Mouse (Mus musculus) MEL (cell line): ENCODE measurements around the gene Dclk1. TPM values are rescaled to one million over a fixed set of nuclear protein-coding genes. Genes with fewer than 3 reads are reported as not detected.

Source experiments
- DNase-seq: peaks from one replicate; pipeline ENCODE4 v3.0.0; 2011; ENCODE audit warnings: low read depth, low spot score
- H3K27ac ChIP-seq: 2 replicates; pipeline ENCODE4 v1.5.1; 2012; ENCODE audit warnings: low read depth, mild to moderate bottlenecking, control low read depth, low read length, moderate library complexity; ENCODE audit not compliant: control insufficient read depth
- H3K27me3 ChIP-seq, 2 experiments: fragments of 150-350 bp in 1 of 2; sonication (generic) in 1 of 2; 2 replicates each; pipeline ENCODE4 v1.6.1; 2012; ENCODE audit warnings: low read length in 2 of 2, mild to moderate bottlenecking in 2 of 2, improper control_type of control experiment in 1 of 2, moderate library complexity in 1 of 2; ENCODE audit not compliant: insufficient read depth in 2 of 2, control insufficient read depth in 1 of 2
- H3K36me3 ChIP-seq, 2 experiments: 2 replicates each; pipeline ENCODE4 v1.6.1; 2012 to 2014; ENCODE audit warnings: low read length in 2 of 2, improper control_type of control experiment in 1 of 2, inconsistent platforms in 1 of 2, mild to moderate bottlenecking in 1 of 2; ENCODE audit not compliant: insufficient read depth in 2 of 2, control insufficient read depth in 1 of 2
- H3K4me1 ChIP-seq, 2 experiments: fragments of 150-350 bp in 1 of 2; sonication (generic) in 1 of 2; 2 replicates each; pipeline ENCODE4 v1.6.1; 2012; ENCODE audit warnings: low read length in 2 of 2, improper control_type of control experiment in 1 of 2, mild to moderate bottlenecking in 1 of 2; ENCODE audit not compliant: insufficient read depth in 2 of 2, control insufficient read depth in 1 of 2
- H3K4me3 ChIP-seq, 2 experiments: fragments of 150-350 bp in 1 of 2; sonication (generic) in 1 of 2; 2 replicates each; pipeline ENCODE4 v1.5.1; 2012; ENCODE audit warnings: low read depth in 2 of 2, low read length in 2 of 2, mild to moderate bottlenecking in 2 of 2, moderate library complexity in 2 of 2, control low read depth in 1 of 2, improper control_type of control experiment in 1 of 2; ENCODE audit not compliant: control insufficient read depth in 1 of 2, insufficient read depth in 1 of 2
- H3K79me2 ChIP-seq: 2 replicates; pipeline ENCODE4 v1.6.1; 2012; ENCODE audit warnings: mild to moderate bottlenecking, low read length, moderate library complexity; ENCODE audit not compliant: control insufficient read depth, poor library complexity, insufficient read depth
- H3K9ac ChIP-seq: 2 replicates; pipeline ENCODE4 v1.6.1; 2012; ENCODE audit warnings: low read depth, mild to moderate bottlenecking, control low read depth, low read length, moderate library complexity; ENCODE audit not compliant: control insufficient read depth, poor library complexity, severe bottlenecking
- H3K9me3 ChIP-seq: fragments of 150-350 bp; sonication (generic); replicated peaks from 2 replicates; pipeline ENCODE4 v1.6.1; 2012; ENCODE audit warnings: mild to moderate bottlenecking, low read length, improper control_type of control experiment, moderate library complexity; ENCODE audit not compliant: insufficient read depth
- EP300 ChIP-seq, 2 experiments: IDR thresholded peaks; 2 replicates each; pipeline ENCODE4 v1.6.1; 2011; ENCODE audit warnings: improper control_type of control experiment in 2 of 2, low read length in 2 of 2, low read depth in 1 of 2, mild to moderate bottlenecking in 1 of 2
- GABPA ChIP-seq: IDR thresholded peaks from 2 replicates; pipeline ENCODE4 v1.6.1; 2012; ENCODE audit warnings: low read depth, mild to moderate bottlenecking, inconsistent platforms, low read length, improper control_type of control experiment, moderate library complexity
- GATA1 ChIP-seq: IDR thresholded peaks from 2 replicates; pipeline ENCODE4 v1.6.1; 2011; ENCODE audit warnings: low read depth, low read length, improper control_type of control experiment
- HCFC1 ChIP-seq: IDR thresholded peaks from 2 replicates; pipeline ENCODE4 v1.6.1; 2012; ENCODE audit warnings: low read depth, mild to moderate bottlenecking, inconsistent platforms, low read length, improper control_type of control experiment, moderate library complexity
- JUND ChIP-seq: IDR thresholded peaks from 2 replicates; pipeline ENCODE4 v1.6.1; 2011; ENCODE audit warnings: low read depth, mild to moderate bottlenecking, improper control_type of control experiment, low read length
- MAFK ChIP-seq: IDR thresholded peaks from 2 replicates; pipeline ENCODE4 v1.6.1; 2011; ENCODE audit warnings: low read depth, mild to moderate bottlenecking, low read length, improper control_type of control experiment, borderline replicate concordance
- MEF2A ChIP-seq: IDR thresholded peaks from 2 replicates; pipeline ENCODE4 v1.6.1; 2014; ENCODE audit warnings: low read depth, mild to moderate bottlenecking, inconsistent platforms, low read length, improper control_type of control experiment; ENCODE audit not compliant: poor library complexity, insufficient replicate concordance, severe bottlenecking; ENCODE audit errors: extremely low read depth
- MYB ChIP-seq: IDR thresholded peaks from 2 replicates; pipeline ENCODE4 v1.6.1; 2011; ENCODE audit warnings: mild to moderate bottlenecking, low read depth, low read length, improper control_type of control experiment
- NELFE ChIP-seq: IDR thresholded peaks from 2 replicates; pipeline ENCODE4 v1.6.1; 2011; ENCODE audit warnings: low read depth, low read length, improper control_type of control experiment
- NRF1 ChIP-seq: IDR thresholded peaks from 2 replicates; pipeline ENCODE4 v1.6.1; 2014; ENCODE audit warnings: low read depth, mild to moderate bottlenecking, inconsistent platforms, low read length, improper control_type of control experiment, moderate library complexity; ENCODE audit not compliant: poor library complexity, insufficient read depth, severe bottlenecking
- RCOR1 ChIP-seq: IDR thresholded peaks from 2 replicates; pipeline ENCODE4 v1.6.1; 2012; ENCODE audit warnings: low read depth, mild to moderate bottlenecking, inconsistent platforms, low read length, improper control_type of control experiment
- TBP ChIP-seq: IDR thresholded peaks from 2 replicates; pipeline ENCODE4 v1.8.0; 2011; ENCODE audit warnings: low read depth, low read length, improper control_type of control experiment
- ZMIZ1 ChIP-seq: IDR thresholded peaks from 2 replicates; pipeline ENCODE4 v1.6.1; 2012; ENCODE audit warnings: low read depth, mild to moderate bottlenecking, inconsistent platforms, low read length, improper control_type of control experiment, moderate library complexity
- ZNF384 ChIP-seq: IDR thresholded peaks from 2 replicates; pipeline ENCODE4 v1.6.1; 2012; ENCODE audit warnings: low read depth, mild to moderate bottlenecking, inconsistent platforms, low read length, improper control_type of control experiment
- polyA plus RNA-seq, 2 experiments: library from polyadenylated mRNA; stranded (reverse) in 1 of 2; unstranded in 1 of 2; fragments of >175 nt in 1 of 2; fragments of >200 nt in 1 of 2; gene quantifications; 2 replicates each; pipeline versions ENCODE4 v1.2.1 to v1.2.4; 2012; ENCODE audit warnings: low replicate concordance in 2 of 2, low read depth in 1 of 2; ENCODE audit not compliant: insufficient read length in 2 of 2, insufficient read depth in 1 of 2, missing spikeins in 1 of 2
- total RNA-seq: library from RNA; depleted of rRNA; stranded (reverse); fragments of 300-350 nt; gene quantifications from 2 replicates; pipeline ENCODE4 v1.2.3, GENCODE M21; 2012

Gene Dclk1
- total and polyA plus RNA-seq, 3 experiments: not detected

- Histone ChIP-seq H3K4me1 (no peaks in the 10 kb centered on the region), H3K36me3 (no peaks in the 10 kb centered on the region), H3K27ac (no peak overlapping the region), H3K4me3 (no peak overlapping the region), H3K27me3 (no peaks in the 10 kb centered on the region), H3K9ac (no peak overlapping the region), H3K79me2 (no peaks in the 10 kb centered on the region), H3K9me3 (no peaks in the 10 kb centered on the region)
- TF ChIP-seq HCFC1 (no peak), GABPA (no peak), NELFE (no peak), MYB (no peak)
- DNase-seq: no peak
Observed at GRCm38 (mm10) chr3:55369156-55369555, 127.0 kb downstream of the Dclk1 start.

GRCm38 (mm10) chr3:55373689-55374088 is 131.5 kb downstream of the Dclk1 start:
- no peaks in the 10 kb centered on the region for H3K36me3 ChIP-seq
- TF ChIP-seq TBP: no peak
- no peak for TF ChIP-seq RCOR1
- no peak for TF ChIP-seq MAFK
- TF ChIP-seq ZMIZ1: no peak
- TF ChIP-seq NRF1: no peak
- TF ChIP-seq GATA1: no peak
- no peak for TF ChIP-seq MEF2A
- no peak for TF ChIP-seq ZNF384
- no peak for TF ChIP-seq EP300 (IDR thresholded peaks at IDR 0.05; ENCODE audit: low read depth in 1 of 2, low read length in 2 of 2)
- H3K4me1 ChIP-seq: no peaks in the 10 kb centered on the region
- no peak for DNase-seq
- no peak overlapping the region for H3K27ac ChIP-seq
- H3K79me2 ChIP-seq: no peaks in the 10 kb centered on the region
- H3K4me3 ChIP-seq: no peak overlapping the region
- no peaks in the 10 kb centered on the region for H3K27me3 ChIP-seq
- no peak overlapping the region for H3K9ac ChIP-seq
- H3K9me3 ChIP-seq: no peaks in the 10 kb centered on the region

GRCm38 (mm10) chr3:55378591-55378990 is 136.4 kb downstream of the Dclk1 start:
- Histone ChIP-seq H3K4me3 (no peak overlapping the region), H3K27me3 (no peaks in the 10 kb centered on the region), H3K9me3 (no peaks in the 10 kb centered on the region; the same call in 1 of the 2 replicates), H3K4me1 (no peaks in the 10 kb centered on the region), H3K27ac (no peak overlapping the region)
- no peak for TF ChIP-seq JUND
- TF ChIP-seq, all 39 proteins: peak for 0
- no peak for DNase-seq
- Histone ChIP-seq H3K79me2 (no peaks in the 10 kb centered on the region), H3K36me3 (no peaks in the 10 kb centered on the region), H3K9ac (no peak overlapping the region)
